19 mouse cellular contexts compared by ENCODE assay signal in the genomic region with DNA sequence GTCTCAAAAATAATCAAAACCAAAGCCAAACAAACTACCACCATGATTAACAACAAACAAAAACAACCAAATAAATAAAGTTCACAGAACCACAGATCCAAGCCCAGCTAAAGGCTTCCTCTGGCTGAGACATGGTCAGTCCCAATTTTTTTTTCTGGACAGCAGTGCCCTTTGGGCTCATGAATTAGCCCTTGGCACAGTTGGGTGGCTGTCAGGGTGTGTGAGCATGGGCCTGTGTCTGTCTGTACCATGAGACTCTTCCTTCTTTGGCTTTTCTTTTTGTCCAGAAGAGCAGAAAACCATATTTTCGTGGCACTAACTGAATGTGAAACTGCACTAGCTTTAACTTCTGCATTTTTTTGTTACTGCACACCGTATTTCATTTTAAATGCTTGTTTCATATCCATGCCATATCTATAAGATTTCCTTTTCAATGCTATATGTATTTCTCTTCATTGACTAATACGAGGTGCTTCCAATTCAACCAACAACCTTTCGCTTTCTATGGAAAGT. TPM values are rescaled to one million over a fixed set of nuclear protein-coding genes. Genes with fewer than 3 reads are reported as not detected.
DNase-seq lines count a peak whose midpoint lies in the region; ATAC-seq lines count a peak whose summit lies in the region.
"Had no signal": no experiment of that assay in that cellular context is flagged by ENCODE, and none has a peak within 500 bp of the region (broad histone marks: within the 10 kb centered on the region; RNA-seq: fewer than 3 reads in every experiment).

No protein-coding gene starts in this region.

- intact Hi-C loops in heart, postnatal 36 days (cut with DNase I), result no loop called here

- DNase-seq in adrenal gland, adult (ENCODE audit: inconsistent age in 2 of 2, low spot score in 1 of 2), result peak; percentile 37 to 72
- no peak for DNase-seq in adrenal gland, adult 8-10 months
- DNase-seq in kidney, adult 9 months, result peak; percentile 7
- DNase-seq in kidney, adult 8-10 months, result no peak
- DNase-seq in layer of hippocampus, adult 9-10 months (ENCODE audit: low spot score), result no peak
- no peak for DNase-seq in heart, postnatal 36 days
- DNase-seq: cerebellum, adult 9-10 months; heart, adult 2 months; heart, postnatal 4 days; kidney, postnatal 4 days; layer of hippocampus, adult 9-11 months; lung, adult 18-20 months; lung, postnatal 10 days; right cerebral cortex, adult 18-20 months; thymus, postnatal 14 days had no signal

- ATAC-seq in granulocyte monocyte progenitor cell, adult 5-6 weeks (replicated peaks; ENCODE audit: poor library complexity, severe bottlenecking), result peak; percentile 73
- ATAC-seq: CD4-positive, CD25-positive, alpha-beta regulatory T cell, adult 4 months; forebrain, embryonic 15.5 days; liver, embryonic 12.5 days had no signal

RNA-seq across cellular contexts. Expression of a gene that starts 34.0 kb away (rescaled TPM):
- total RNA-seq in adrenal gland, adult 8-10 months (2022), result 10 to 100 TPM; 51.0 to 72.9 (median 61.5) TPM
- 21.6 and 36.8 TPM in 2 replicates for total RNA-seq in granulocyte monocyte progenitor cell, adult 5-6 weeks (2014; fragmentation: Nextera tagmentation)
- 24.4 and 33.1 TPM in 2 replicates for total RNA-seq in granulocyte monocyte progenitor cell, adult 5-6 weeks (2017)
- total RNA-seq in heart, postnatal 36 days (2021), result 1 to 10 TPM; 6.8 to 8.0 TPM

Comparison
In these comparisons a context has a peak if more than half of its experiments do, and no peak if none do; other contexts are left out.
1. DNase-seq: peak in adrenal gland, adult (2 of 2) and kidney, adult 9 months (single experiment); none in adrenal gland, adult 8-10 months (single experiment), kidney, adult 8-10 months (0 of 2), layer of hippocampus, adult 9-10 months (single experiment) and heart, postnatal 36 days (0 of 2).